Mouse (Mus musculus) mature B cell (primary cell): ENCODE results near the gene Fam124a.
"Not testable (repeated sequence)": the region's sequence is repeated elsewhere in the genome, so short reads cannot be mapped to it uniquely, and the experiment has no call there.

Experiments
- in situ Hi-C: fragments of 300-500 bp; cut with MboI; formaldehyde crosslinking; loops from 2 replicates; pipeline ENCODE4 v1.14.3; 2019

The Fam124a gene

GRCm38 (mm10) chr14:62575862-62576261 is 20.3 kb downstream of the Fam124a start:
- in situ Hi-C loops, result no loop called here

GRCm38 (mm10) chr14:62580945-62581344 is 25.4 kb downstream of the Fam124a start:
- in situ Hi-C loops, result no loop called here

- in situ Hi-C loops, result no loop called here
Measured at GRCm38 (mm10) chr14:62581768-62582167, 26.2 kb downstream of the Fam124a start.

GRCm38 (mm10) chr14:62584637-62585036 is 29.1 kb downstream of the Fam124a start:
- in situ Hi-C loops, result no loop called here

- in situ Hi-C loops, result no loop called here
Measured at GRCm38 (mm10) chr14:62585338-62585737, 29.8 kb downstream of the Fam124a start.

GRCm38 (mm10) chr14:62600109-62600522 is 44.6 kb downstream of the Fam124a start:
- in situ Hi-C loops, result no loop called here

- in situ Hi-C loops, result no loop called here
Measured at GRCm38 (mm10) chr14:62602271-62602670, 46.7 kb downstream of the Fam124a start.

GRCm38 (mm10) chr14:62602869-62603268 is 47.3 kb downstream of the Fam124a start:
- in situ Hi-C loops, result no loop called here

GRCm38 (mm10) chr14:62607791-62608196 is 52.3 kb downstream of the Fam124a start:
- in situ Hi-C loops, result no loop called here

GRCm38 (mm10) chr14:62609904-62610303 is 54.4 kb downstream of the Fam124a start:
- in situ Hi-C loops, result no loop called here

- in situ Hi-C loops, result no loop called here
Measured at GRCm38 (mm10) chr14:62622393-62622792, 66.9 kb downstream of the Fam124a start.

- in situ Hi-C loops, result no loop called here
Measured at GRCm38 (mm10) chr14:62627951-62628350, 72.4 kb downstream of the Fam124a start.

GRCm38 (mm10) chr14:62637436-62638344 is 82.2 kb downstream of the Fam124a start:
- in situ Hi-C loops, result no loop called here

- in situ Hi-C loops, result no loop called here
Measured at GRCm38 (mm10) chr14:62638345-62638702, 82.8 kb downstream of the Fam124a start.

GRCm38 (mm10) chr14:62639111-62639510 is 83.6 kb downstream of the Fam124a start:
- in situ Hi-C loops, result no loop called here

- in situ Hi-C loops, result no loop called here
Measured at GRCm38 (mm10) chr14:62639551-62639950, 84.0 kb downstream of the Fam124a start.

- in situ Hi-C loops, result no loop called here
Measured at GRCm38 (mm10) chr14:62640396-62640795, 84.9 kb downstream of the Fam124a start.

GRCm38 (mm10) chr14:62642368-62642767 is 86.8 kb downstream of the Fam124a start:
- in situ Hi-C loops, result not testable (repeated sequence)

GRCm38 (mm10) chr14:62648405-62648804 is 92.9 kb downstream of the Fam124a start:
- in situ Hi-C loops, result no loop called here

GRCm38 (mm10) chr14:62650376-62650775 is 94.8 kb downstream of the Fam124a start:
- in situ Hi-C loops, result no loop called here

GRCm38 (mm10) chr14:62651771-62652170 is 96.2 kb downstream of the Fam124a start:
- in situ Hi-C loops, result no loop called here

GRCm38 (mm10) chr14:62655996-62656395 is 100.5 kb downstream of the Fam124a start:
- in situ Hi-C loops, result no loop called here

GRCm38 (mm10) chr14:62657469-62657868 is 101.9 kb downstream of the Fam124a start:
- in situ Hi-C loops, result no loop called here
